Mouse (Mus musculus) lung, postnatal 0 days (tissue): ENCODE measurements around the gene Slc7a5. TPM values are rescaled to one million over a fixed set of nuclear protein-coding genes. Genes with fewer than 3 reads are reported as not detected.

Experiments
- ATAC-seq: fragments of 200-750 bp; cut with Nextera tagmentation; 2 replicates; pipeline ENCODE4 v1.8.0; 2017; ENCODE audit warnings: moderate library complexity
- DNase-seq: peaks from one replicate; pipeline ENCODE4 v3.0.0-alpha.2; 2016; ENCODE audit warnings: low spot score
- H3K27ac ChIP-seq: fragments of 300-500 bp; sonication (generic); 2 replicates; pipeline ENCODE4 v1.5.1; 2014; ENCODE audit warnings: antibody characterized with exemption, mild to moderate bottlenecking, low read length, mixed read lengths
- H3K27me3 ChIP-seq: fragments of 300-500 bp; sonication (generic); replicated peaks from 2 replicates; pipeline ENCODE4 v1.6.1; 2014; ENCODE audit warnings: low read length, mixed read lengths; ENCODE audit not compliant: insufficient read depth
- H3K36me3 ChIP-seq: fragments of 300-500 bp; sonication (generic); 2 replicates; pipeline ENCODE4 v1.6.1; 2014; ENCODE audit warnings: low read length, mixed read lengths; ENCODE audit not compliant: insufficient read depth
- H3K4me1 ChIP-seq: fragments of 300-500 bp; sonication (generic); 2 replicates; pipeline ENCODE4 v1.6.1; 2014; ENCODE audit warnings: antibody characterized with exemption, low read depth, low read length, mixed read lengths; ENCODE audit not compliant: insufficient read depth
- H3K4me2 ChIP-seq: fragments of 300-500 bp; sonication (generic); replicated peaks from 2 replicates; pipeline ENCODE4 v1.6.1; 2014; ENCODE audit warnings: low read depth, mild to moderate bottlenecking, low read length, moderate library complexity, mixed read lengths
- H3K4me3 ChIP-seq: fragments of 300-500 bp; sonication (generic); 2 replicates; pipeline ENCODE4 v1.5.1; 2014; ENCODE audit warnings: low read depth, low read length
- H3K9ac ChIP-seq: fragments of 300-500 bp; sonication (generic); replicated peaks from 2 replicates; pipeline ENCODE4 v1.6.1; 2014; ENCODE audit warnings: low read depth, mild to moderate bottlenecking
- H3K9me3 ChIP-seq: fragments of 300-500 bp; sonication (generic); 2 replicates; pipeline ENCODE4 v1.6.1; 2016; ENCODE audit warnings: low read length, mixed read lengths
- CTCF ChIP-seq: IDR thresholded peaks from 2 replicates; pipeline ENCODE4 v1.5.1; 2016; ENCODE audit warnings: antibody characterized with exemption, mild to moderate bottlenecking
- EP300 ChIP-seq: IDR thresholded peaks from 2 replicates; pipeline ENCODE4 v1.6.1; 2016; ENCODE audit warnings: antibody characterized with exemption, mild to moderate bottlenecking, control low read depth
- WGBS: fragments of 180-500 bp; shearing (Covaris S2); extraction: QIAGEN DNeasy Blood & Tissue Kit; methylation state at CpG from one replicate; pipeline ENCODE4 v1.1.7; 2014; 5-methylcytosine and 5-hydroxymethylcytosine counted together
- polyA plus RNA-seq: library from polyadenylated mRNA; unstranded; fragments of >200 nt; fragmentation: Nextera tagmentation; extraction: Ambion mirVana; gene quantifications from 2 replicates; pipeline ENCODE4 v1.2.1, GENCODE M21; 2015

Slc7a5 gene
- polyA plus RNA-seq, 1 experiment from 2014 or later = 7.5 TPM

GRCm38 (mm10) chr8:121889317-121889716, 18.2 kb downstream of the Slc7a5 start:
- Histone ChIP-seq H3K27me3 (no peaks in the 10 kb centered on the region), H3K9ac (no peak overlapping the region), H3K4me2 (no peak overlapping the region), H3K9me3 (no peaks in the 10 kb centered on the region), H3K4me3 (no peak overlapping the region), H3K4me1 (no peaks in the 10 kb centered on the region), H3K27ac (no peak overlapping the region), H3K36me3 (peaks cover 7% of the 10 kb centered on the region; the same call in 1 of the 2 replicates)
- TF ChIP-seq EP300 (no peak), CTCF (no peak)
- no peak for ATAC-seq
- 92% methylated on average over 1 of the region's 1 CpGs for WGBS
- no peak for DNase-seq

- Histone ChIP-seq H3K36me3 (peaks cover 7% of the 10 kb centered on the region; the same call in 1 of the 2 replicates), H3K4me2 (no peak overlapping the region), H3K4me3 (no peak overlapping the region), H3K9ac (no peak overlapping the region), H3K27me3 (no peaks in the 10 kb centered on the region), H3K27ac (no peak overlapping the region), H3K4me1 (no peaks in the 10 kb centered on the region), H3K9me3 (no peaks in the 10 kb centered on the region)
- 68% methylated on average over 1 of the region's 1 CpGs for WGBS
- no peak for ATAC-seq
- TF ChIP-seq EP300 = no peak
- no peak for TF ChIP-seq CTCF
- no peak for DNase-seq
These were observed 19.9 kb downstream of the Slc7a5 start for GRCm38 (mm10) chr8:121887547-121887946.

GRCm38 (mm10) chr8:121885433-121885832, 22.1 kb downstream of the Slc7a5 start:
- Histone ChIP-seq H3K36me3 (peaks cover 7% of the 10 kb centered on the region; the same call in 1 of the 2 replicates), H3K27ac (no peak overlapping the region), H3K4me2 (no peak overlapping the region), H3K4me3 (no peak overlapping the region), H3K9ac (no peak overlapping the region), H3K4me1 (no peaks in the 10 kb centered on the region), H3K27me3 (no peaks in the 10 kb centered on the region), H3K9me3 (no peaks in the 10 kb centered on the region)
- 90% methylated on average over 6 of the region's 6 CpGs for WGBS
- no peak for ATAC-seq
- TF ChIP-seq CTCF = no peak
- TF ChIP-seq EP300 = no peak
- DNase-seq = no peak

GRCm38 (mm10) chr8:121885001-121885400, 22.5 kb downstream of the Slc7a5 start:
- no peak for TF ChIP-seq EP300
- TF ChIP-seq CTCF = no peak
- no peaks in the 10 kb centered on the region for H3K4me1 ChIP-seq
- H3K36me3 ChIP-seq = peaks cover 7% of the 10 kb centered on the region; the same call in 1 of the 2 replicates
- ATAC-seq (no peak), DNase-seq (no peak)
- H3K27ac ChIP-seq = no peak overlapping the region
- 92% methylated on average over 9 of the region's 9 CpGs for WGBS
- no peak overlapping the region for H3K9ac ChIP-seq
- H3K27me3 ChIP-seq = no peaks in the 10 kb centered on the region
- H3K4me2 ChIP-seq = no peak overlapping the region
- H3K4me3 ChIP-seq = no peak overlapping the region
- no peaks in the 10 kb centered on the region for H3K9me3 ChIP-seq

- Histone ChIP-seq H3K4me1 (no peaks in the 10 kb centered on the region), H3K9ac (no peak overlapping the region), H3K4me2 (no peak overlapping the region), H3K27ac (no peak overlapping the region), H3K4me3 (no peak overlapping the region), H3K9me3 (no peaks in the 10 kb centered on the region), H3K36me3 (peaks cover 7% of the 10 kb centered on the region; the same call in 1 of the 2 replicates), H3K27me3 (no peaks in the 10 kb centered on the region)
- ATAC-seq (no peak), DNase-seq (no peak)
- TF ChIP-seq EP300 = no peak
- no peak for TF ChIP-seq CTCF
- WGBS = 81% methylated on average over 3 of the region's 3 CpGs
These were observed 23.3 kb downstream of the Slc7a5 start for GRCm38 (mm10) chr8:121884181-121884580.

GRCm38 (mm10) chr8:121881921-121882320, 25.6 kb downstream of the Slc7a5 start:
- Histone ChIP-seq H3K4me2 (no peak overlapping the region), H3K27ac (no peak overlapping the region), H3K9me3 (no peaks in the 10 kb centered on the region), H3K27me3 (no peaks in the 10 kb centered on the region), H3K4me3 (no peak overlapping the region), H3K4me1 (no peaks in the 10 kb centered on the region), H3K36me3 (peaks cover 7% of the 10 kb centered on the region; the same call in 1 of the 2 replicates), H3K9ac (no peak overlapping the region)
- WGBS = 64% methylated on average over 5 of the region's 5 CpGs
- DNase-seq (no peak), ATAC-seq (no peak)
- TF ChIP-seq CTCF = no peak
- no peak for TF ChIP-seq EP300

GRCm38 (mm10) chr8:121880818-121881217, 26.7 kb downstream of the Slc7a5 start:
- H3K4me2 ChIP-seq = no peak overlapping the region
- H3K9ac ChIP-seq = no peak overlapping the region
- H3K4me3 ChIP-seq = no peak overlapping the region
- no peaks in the 10 kb centered on the region for H3K4me1 ChIP-seq
- 48% methylated on average over 1 of the region's 1 CpGs for WGBS
- DNase-seq = no peak
- H3K36me3 ChIP-seq = peaks cover 2% of the 10 kb centered on the region; the same call in 1 of the 2 replicates
- H3K27ac ChIP-seq = no peak overlapping the region
- no peaks in the 10 kb centered on the region for H3K27me3 ChIP-seq
- H3K9me3 ChIP-seq = no peaks in the 10 kb centered on the region
- TF ChIP-seq EP300 = no peak
- no peak for TF ChIP-seq CTCF
- no peak for ATAC-seq
